Mouse (Mus musculus) testis, adult 2 months (tissue): ENCODE results near the gene Stxbp5l. TPM values are rescaled to one million over a fixed set of nuclear protein-coding genes. Genes with fewer than 3 reads are reported as not detected.
"Not testable (repeated sequence)": the region's sequence is repeated elsewhere in the genome, so short reads cannot be mapped to it uniquely, and the experiment has no call there.

Source experiments
- H3K27ac ChIP-seq: fragments of 200-500 bp; 2 replicates; pipeline ENCODE4 v1.5.1; 2012; ENCODE audit warnings: low read depth, low read length; ENCODE audit not compliant: control insufficient read depth, insufficient read depth
- H3K27me3 ChIP-seq: fragments of 200-500 bp; 2 replicates; pipeline ENCODE4 v1.6.1; 2012; ENCODE audit warnings: mild to moderate bottlenecking, low read length, moderate library complexity; ENCODE audit not compliant: control insufficient read depth, insufficient read depth
- H3K36me3 ChIP-seq: fragments of 200-500 bp; 2 replicates; pipeline ENCODE4 v1.6.1; 2012; ENCODE audit warnings: mild to moderate bottlenecking, low read length; ENCODE audit not compliant: control insufficient read depth, insufficient read depth
- H3K4me1 ChIP-seq: fragments of 200-500 bp; 2 replicates; pipeline ENCODE4 v1.6.1; 2012; ENCODE audit warnings: low read length; ENCODE audit not compliant: control insufficient read depth, insufficient read depth
- H3K4me3 ChIP-seq: fragments of 200-500 bp; 2 replicates; pipeline ENCODE4 v1.5.1; 2012; ENCODE audit warnings: low read depth, mild to moderate bottlenecking, low read length, moderate library complexity, mixed read lengths; ENCODE audit not compliant: control insufficient read depth
- CTCF ChIP-seq: fragments of 200-500 bp; IDR thresholded peaks from 2 replicates; pipeline ENCODE4 v1.5.1; 2012; ENCODE audit warnings: low read depth, mild to moderate bottlenecking, inconsistent platforms, low read length, moderate library complexity; ENCODE audit not compliant: control insufficient read depth, insufficient read depth, insufficient replicate concordance
- POLR2A ChIP-seq: fragments of 200-500 bp; IDR thresholded peaks from 2 replicates; pipeline ENCODE4 v1.6.1; 2012; ENCODE audit warnings: low read depth, mild to moderate bottlenecking, inconsistent platforms, low read length, moderate library complexity; ENCODE audit not compliant: control insufficient read depth
- polyA plus RNA-seq: library from polyadenylated mRNA; depleted of rRNA; stranded (reverse); fragments of >200 nt; gene quantifications from 2 replicates; pipeline ENCODE4 v1.2.3, GENCODE M21; 2012

The Stxbp5l gene
- polyA plus RNA-seq, 1 experiment: 1.2 TPM

DNA sequence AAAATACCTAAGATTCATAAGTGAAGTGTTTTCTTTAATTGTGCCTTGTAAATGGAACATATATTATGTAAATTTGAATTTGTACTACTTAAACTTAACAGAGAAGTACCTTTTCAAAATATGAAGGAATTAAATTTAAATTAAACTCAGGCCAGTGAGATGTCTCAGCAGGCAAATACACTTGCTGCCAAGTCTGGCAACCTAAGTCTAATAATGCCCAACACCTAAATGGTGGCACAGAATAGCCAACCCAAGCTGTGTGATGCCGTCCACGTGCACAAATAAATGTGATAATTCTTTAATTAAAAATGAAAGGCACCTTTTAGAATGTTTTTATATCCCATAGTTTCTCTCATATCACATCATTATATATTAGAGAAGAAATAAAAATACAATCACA, 20.8 kb downstream of the Stxbp5l start:
- Histone ChIP-seq H3K27ac (no peak overlapping the region), H3K27me3 (no peaks in the 10 kb centered on the region), H3K36me3 (no peaks in the 10 kb centered on the region), H3K4me3 (no peak overlapping the region), H3K4me1 (no peaks in the 10 kb centered on the region)
- TF ChIP-seq POLR2A (no peak), CTCF (no peak)

DNA sequence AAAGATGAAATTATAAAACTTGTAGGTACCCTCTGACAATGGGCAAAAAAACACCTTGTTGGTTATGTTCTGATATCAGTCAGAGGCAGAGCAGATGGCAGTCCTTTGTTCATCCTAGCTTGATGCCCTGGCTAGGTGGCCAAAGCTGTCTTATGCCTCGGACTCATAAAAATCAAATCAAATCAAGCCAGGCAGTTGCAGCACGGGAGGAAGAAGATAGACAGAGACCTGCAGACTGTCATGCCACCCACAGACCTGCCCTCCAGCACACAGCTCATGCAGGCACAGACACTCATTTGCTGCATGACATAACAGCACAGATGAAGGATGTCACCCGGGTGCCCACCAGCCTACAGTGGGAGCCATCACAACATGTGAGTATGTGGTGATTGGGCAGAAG, 29.1 kb downstream of the Stxbp5l start:
- no peaks in the 10 kb centered on the region for H3K36me3 ChIP-seq
- H3K27ac ChIP-seq: no peak overlapping the region
- no peaks in the 10 kb centered on the region for H3K27me3 ChIP-seq
- no peaks in the 10 kb centered on the region for H3K4me1 ChIP-seq
- no peak for TF ChIP-seq POLR2A
- TF ChIP-seq CTCF: no peak
- H3K4me3 ChIP-seq: no peak overlapping the region

DNA sequence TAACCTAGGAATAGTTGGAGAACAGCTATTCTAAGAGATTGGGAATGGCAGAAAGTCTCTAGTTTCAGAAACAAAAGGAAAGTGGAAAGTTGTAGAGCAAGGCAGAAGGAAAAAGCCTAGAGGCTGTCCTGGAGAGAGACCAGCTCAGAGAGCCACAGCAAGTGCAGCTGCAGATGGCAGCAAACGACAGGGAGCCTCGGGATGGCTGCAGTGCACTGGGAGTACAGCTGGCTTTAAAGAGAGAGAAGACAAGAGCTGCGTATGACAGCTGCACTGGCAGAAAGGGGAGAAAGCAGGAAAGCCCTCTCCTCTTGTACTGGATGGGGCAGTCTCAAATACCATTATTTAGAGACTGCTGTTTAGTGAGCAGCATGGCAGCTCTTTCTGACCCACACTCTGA, 37.7 kb downstream of the Stxbp5l start:
- H3K27ac ChIP-seq: no peak overlapping the region
- TF ChIP-seq POLR2A (no peak), CTCF (peak; percentile 7; the same call in 1 of the 2 replicates)
- no peak overlapping the region for H3K4me3 ChIP-seq
- H3K36me3 ChIP-seq: no peaks in the 10 kb centered on the region
- H3K27me3 ChIP-seq: no peaks in the 10 kb centered on the region
- H3K4me1 ChIP-seq: no peaks in the 10 kb centered on the region

- TF ChIP-seq CTCF (no peak), POLR2A (no peak)
- H3K27ac ChIP-seq: no peak overlapping the region
- H3K4me3 ChIP-seq: no peak overlapping the region
- no peaks in the 10 kb centered on the region for H3K36me3 ChIP-seq
- H3K4me1 ChIP-seq: no peaks in the 10 kb centered on the region
- no peaks in the 10 kb centered on the region for H3K27me3 ChIP-seq
Observed at GRCm38 (mm10) chr16:37344960-37345359, 39.8 kb downstream of the Stxbp5l start.

DNA sequence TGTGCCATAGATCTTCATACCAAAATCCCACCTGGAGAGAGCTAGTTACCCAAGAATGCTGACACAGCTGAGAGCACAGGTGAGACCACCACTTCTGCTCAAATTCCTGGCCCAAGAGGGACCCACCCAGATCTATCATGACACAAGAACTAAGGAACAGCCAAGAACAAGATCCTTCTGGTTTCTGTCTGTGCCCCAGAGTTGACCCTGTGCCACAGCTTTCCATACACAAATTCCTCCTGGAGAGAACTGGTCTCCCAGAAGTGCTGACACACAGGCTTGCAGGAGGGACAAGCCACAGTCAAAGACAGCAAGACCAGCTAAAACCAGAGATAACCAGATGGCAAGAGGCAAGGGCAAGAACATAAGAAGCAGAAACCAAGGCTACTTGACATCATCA, 43.3 kb downstream of the Stxbp5l start:
- not testable (repeated sequence) for H3K27me3 ChIP-seq, H3K4me3 ChIP-seq, H3K36me3 ChIP-seq, H3K4me1 ChIP-seq, H3K27ac ChIP-seq

DNA sequence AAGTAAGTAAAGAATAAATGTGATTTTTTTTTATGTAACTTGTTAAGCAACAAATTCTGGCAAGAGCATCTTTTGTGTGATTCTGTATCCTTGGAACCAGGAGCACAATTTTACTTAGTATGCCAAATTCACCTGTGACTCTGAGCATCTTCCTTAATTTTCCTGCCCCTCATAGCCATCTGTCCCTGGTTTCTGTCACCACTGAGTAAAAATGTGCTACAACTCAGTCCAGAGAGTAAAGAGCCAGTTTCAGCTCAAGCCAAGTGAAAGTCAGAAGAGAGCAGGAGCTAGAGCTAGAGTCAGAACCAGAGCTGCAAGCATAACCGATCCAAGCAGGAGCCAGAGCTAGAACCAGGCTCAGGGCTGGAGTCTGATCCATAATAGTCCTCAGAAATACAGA, 46.6 kb downstream of the Stxbp5l start:
- Histone ChIP-seq H3K4me1 (no peaks in the 10 kb centered on the region), H3K27ac (no peak overlapping the region), H3K4me3 (no peak overlapping the region), H3K27me3 (no peaks in the 10 kb centered on the region), H3K36me3 (no peaks in the 10 kb centered on the region)
- no peak for TF ChIP-seq CTCF
- no peak for TF ChIP-seq POLR2A

- TF ChIP-seq POLR2A (no peak), CTCF (no peak)
Observed at GRCm38 (mm10) chr16:37337529-37337928, 47.2 kb downstream of the Stxbp5l start.

GRCm38 (mm10) chr16:37304441-37304840, 80.3 kb downstream of the Stxbp5l start:
- Histone ChIP-seq H3K27me3 (no peaks in the 10 kb centered on the region), H3K36me3 (no peaks in the 10 kb centered on the region), H3K4me1 (no peaks in the 10 kb centered on the region), H3K27ac (no peak overlapping the region), H3K4me3 (no peak overlapping the region)
- TF ChIP-seq POLR2A: no peak
- no peak for TF ChIP-seq CTCF

More at GRCm38 (mm10) chr16:37337529-37337928, 47.2 kb downstream of the Stxbp5l start:
- Histone ChIP-seq H3K36me3 (no peaks in the 10 kb centered on the region), H3K4me3 (no peak overlapping the region), H3K4me1 (no peaks in the 10 kb centered on the region), H3K27me3 (no peaks in the 10 kb centered on the region), H3K27ac (no peak overlapping the region)
